Mouse (Mus musculus): Measurements from ENCODE around the gene Jun.

GRCm38 (mm10) chr4:95050518-95051278 is 1.3 kb downstream of the Jun start:
- 0 out of 2 replicates have a peak, but pooled peaks have one; percentile 1 for TF ChIP-seq CTCF (IDR thresholded peaks at IDR 0.05; ENCODE audit: low read depth, low read length)
- no peak for TF ChIP-seq POLR2A (IDR thresholded peaks at IDR 0.05; ENCODE audit: borderline replicate concordance, low read depth, low read length)

Data from bone marrow macrophage, adult 2 months (primary cell).